Mouse (Mus musculus) stomach, postnatal 0 days (tissue): ENCODE measurements around the gene E2f7. TPM values are rescaled to one million over a fixed set of nuclear protein-coding genes. Genes with fewer than 3 reads are reported as not detected.

ENCODE experiments used
- ATAC-seq: fragments of 200-750 bp; cut with Nextera tagmentation; 2 replicates; pipeline ENCODE4 v1.8.0; 2017; ENCODE audit not compliant: low FRiP score, low TSS enrichment
- DNase-seq: peaks from one replicate; pipeline ENCODE4 v3.0.0-alpha.2; 2016; ENCODE audit warnings: low spot score
- H3K27ac ChIP-seq: fragments of 300-500 bp; sonication (generic); replicated peaks from 2 replicates; pipeline ENCODE4 v1.5.1; 2014; ENCODE audit warnings: mild to moderate bottlenecking, control low read depth
- H3K27me3 ChIP-seq: fragments of 300-500 bp; sonication (generic); 2 replicates; pipeline ENCODE4 v1.6.1; 2014; ENCODE audit warnings: low read length; ENCODE audit not compliant: control insufficient read depth, insufficient read depth
- H3K36me3 ChIP-seq: fragments of 300-500 bp; sonication (generic); 2 replicates; pipeline ENCODE4 v1.6.1; 2014; ENCODE audit warnings: low read length, mixed read lengths; ENCODE audit not compliant: control insufficient read depth, insufficient read depth
- H3K4me1 ChIP-seq: fragments of 300-500 bp; sonication (generic); replicated peaks from 2 replicates; pipeline ENCODE4 v1.6.1; 2014; ENCODE audit warnings: antibody characterized with exemption; ENCODE audit not compliant: control insufficient read depth, insufficient read depth
- H3K4me2 ChIP-seq: fragments of 300-500 bp; sonication (generic); replicated peaks from 2 replicates; pipeline ENCODE4 v1.6.1; 2014; ENCODE audit warnings: low read depth, mild to moderate bottlenecking, control low read depth, moderate library complexity
- H3K4me3 ChIP-seq: fragments of 300-500 bp; sonication (generic); 2 replicates; pipeline ENCODE4 v1.5.1; 2014; ENCODE audit warnings: low read depth, low read length, control low read depth
- H3K9ac ChIP-seq: fragments of 300-500 bp; sonication (generic); 2 replicates; pipeline ENCODE4 v1.6.1; 2014; ENCODE audit warnings: mild to moderate bottlenecking, low read length, control low read depth, mixed read lengths
- H3K9me3 ChIP-seq: fragments of 300-500 bp; sonication (generic); 2 replicates; pipeline ENCODE4 v1.6.1; 2016; ENCODE audit warnings: low read length; ENCODE audit not compliant: control insufficient read depth
- CTCF ChIP-seq: IDR thresholded peaks from 2 replicates; pipeline ENCODE4 v1.5.1; 2016; ENCODE audit warnings: antibody characterized with exemption, low read depth, mild to moderate bottlenecking, moderate library complexity
- EP300 ChIP-seq: optimal IDR thresholded peaks from 2 replicates; pipeline ENCODE3; 2016; ENCODE audit warnings: antibody characterized with exemption
- whole genome bisulfite sequencing: fragments of 180-500 bp; shearing (Covaris S2); extraction: QIAGEN DNeasy Blood & Tissue Kit; methylation state at CpG from one replicate; pipeline ENCODE4 v1.1.7; 2014; 5-methylcytosine and 5-hydroxymethylcytosine counted together
- polyA plus RNA-seq: library from polyadenylated mRNA; unstranded; fragments of >200 nt; fragmentation: Nextera tagmentation; extraction: Ambion mirVana; gene quantifications from 2 replicates; pipeline ENCODE4 v1.2.1, GENCODE M21; 2015

E2f7 gene
- polyA plus RNA-seq, 1 experiment from 2014 or later = 5.4 TPM

GRCm38 (mm10) chr10:110811209-110811861 is 66.1 kb downstream of the E2f7 start:
- ATAC-seq (no peak), DNase-seq (no peak)
- TF ChIP-seq EP300 (no peak), CTCF (no peak)

GRCm38 (mm10) chr10:110811862-110812225 is 66.6 kb downstream of the E2f7 start:
- TF ChIP-seq EP300 = no peak
- TF ChIP-seq CTCF = peak; percentile 44
- Histone ChIP-seq H3K9ac (no peak overlapping the region), H3K36me3 (no peaks in the 10 kb centered on the region), H3K4me1 (no peaks in the 10 kb centered on the region), H3K9me3 (no peaks in the 10 kb centered on the region), H3K4me2 (no peak overlapping the region), H3K27me3 (no peaks in the 10 kb centered on the region), H3K27ac (no peak overlapping the region), H3K4me3 (no peak overlapping the region)
- ATAC-seq = no peak
- no peak for DNase-seq
- 45% methylated on average over 2 of the region's 2 CpGs for WGBS

More at GRCm38 (mm10) chr10:110811209-110811861, 66.1 kb downstream of the E2f7 start:
- WGBS = 78% methylated on average over 10 of the region's 10 CpGs
- Histone ChIP-seq H3K4me2 (no peak overlapping the region), H3K9me3 (no peaks in the 10 kb centered on the region), H3K9ac (no peak overlapping the region), H3K4me3 (no peak overlapping the region), H3K36me3 (no peaks in the 10 kb centered on the region), H3K27ac (no peak overlapping the region), H3K27me3 (no peaks in the 10 kb centered on the region), H3K4me1 (no peaks in the 10 kb centered on the region)

DNA sequence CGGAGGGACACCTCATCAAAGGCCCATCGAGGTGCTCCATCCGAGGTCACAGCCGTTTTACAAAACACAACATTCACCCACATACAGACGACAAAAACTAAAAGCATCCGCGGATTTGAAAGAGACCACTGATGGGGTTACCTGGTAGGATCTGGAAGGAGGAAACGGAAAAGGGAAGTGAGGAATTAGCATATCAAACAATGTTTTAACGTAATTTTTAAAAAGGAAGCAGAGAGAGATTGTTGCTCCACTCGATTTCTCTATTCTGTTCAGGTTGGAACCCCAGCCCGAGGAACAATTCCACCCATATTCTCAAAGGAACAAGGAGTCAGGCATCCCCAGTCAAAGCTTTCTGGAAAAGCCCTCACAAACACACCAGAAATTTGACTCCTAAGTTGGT is 75.9 kb downstream of the E2f7 start:
- Histone ChIP-seq H3K4me2 (no peak overlapping the region), H3K9me3 (no peaks in the 10 kb centered on the region), H3K4me3 (no peak overlapping the region), H3K27ac (no peak overlapping the region), H3K36me3 (no peaks in the 10 kb centered on the region), H3K9ac (no peak overlapping the region), H3K4me1 (no peaks in the 10 kb centered on the region), H3K27me3 (no peaks in the 10 kb centered on the region)
- WGBS = 82% methylated on average over 11 of the region's 11 CpGs
- TF ChIP-seq EP300 (no peak), CTCF (no peak)
- no peak for DNase-seq
- ATAC-seq = no peak

DNA sequence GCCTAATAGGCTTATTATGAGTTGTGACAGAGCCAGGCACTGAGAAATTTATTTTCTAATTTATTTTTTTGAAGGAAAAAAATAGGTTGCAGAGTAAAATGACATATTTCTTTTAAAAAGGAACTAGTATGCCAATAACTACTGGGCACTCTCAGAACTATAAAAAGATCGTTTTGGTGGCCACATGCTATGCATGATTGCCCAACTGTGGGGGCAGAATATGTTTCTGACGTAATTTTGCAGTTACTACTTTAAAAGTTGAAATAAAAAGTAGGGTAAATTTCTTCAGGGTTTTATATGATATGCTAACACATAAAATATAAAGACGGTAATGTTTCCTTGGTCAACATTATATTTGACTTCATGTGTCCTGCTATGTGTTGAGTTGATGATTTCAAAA is 76.5 kb downstream of the E2f7 start:
- no peak overlapping the region for H3K27ac ChIP-seq
- 90% methylated on average over 3 of the region's 3 CpGs for WGBS
- TF ChIP-seq EP300 (no peak), CTCF (no peak)

DNA sequence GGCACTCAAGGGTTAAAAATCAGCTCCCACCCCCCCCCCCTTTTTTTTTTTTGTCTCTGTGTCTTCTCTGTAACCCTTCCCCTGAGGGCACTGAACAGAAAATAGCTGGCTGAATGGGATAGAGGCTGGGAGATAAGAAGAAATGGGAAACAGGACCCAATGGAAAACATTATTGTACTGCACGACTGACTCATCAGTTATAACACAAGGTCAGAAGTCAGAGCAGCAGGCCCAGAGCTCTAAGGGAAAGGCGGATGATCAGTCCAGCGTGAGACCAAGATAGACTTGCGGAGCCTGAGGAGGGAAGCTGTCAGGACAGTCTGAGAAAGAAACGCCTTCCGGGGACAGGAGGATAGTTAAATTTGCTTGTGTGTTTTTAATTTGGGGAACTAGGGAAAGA is 87.1 kb downstream of the E2f7 start:
- H3K9me3 ChIP-seq = no peaks in the 10 kb centered on the region
- H3K27me3 ChIP-seq = no peaks in the 10 kb centered on the region
- ATAC-seq = no peak
- H3K27ac ChIP-seq = no peak overlapping the region
- TF ChIP-seq EP300 (no peak), CTCF (no peak)
- H3K4me2 ChIP-seq = no peak overlapping the region
- H3K36me3 ChIP-seq = no peaks in the 10 kb centered on the region
- no peaks in the 10 kb centered on the region for H3K4me1 ChIP-seq
- 47% methylated on average over 6 of the region's 6 CpGs for whole genome bisulfite sequencing
- DNase-seq = no peak
- no peak overlapping the region for H3K4me3 ChIP-seq
- H3K9ac ChIP-seq = no peak overlapping the region

More for the DNA sequence above, 76.5 kb downstream of the E2f7 start:
- Histone ChIP-seq H3K27me3 (no peaks in the 10 kb centered on the region), H3K9me3 (no peaks in the 10 kb centered on the region), H3K4me3 (no peak overlapping the region), H3K4me1 (no peaks in the 10 kb centered on the region), H3K4me2 (no peak overlapping the region), H3K9ac (no peak overlapping the region), H3K36me3 (no peaks in the 10 kb centered on the region)
- ATAC-seq = no peak
- DNase-seq = no peak

DNA sequence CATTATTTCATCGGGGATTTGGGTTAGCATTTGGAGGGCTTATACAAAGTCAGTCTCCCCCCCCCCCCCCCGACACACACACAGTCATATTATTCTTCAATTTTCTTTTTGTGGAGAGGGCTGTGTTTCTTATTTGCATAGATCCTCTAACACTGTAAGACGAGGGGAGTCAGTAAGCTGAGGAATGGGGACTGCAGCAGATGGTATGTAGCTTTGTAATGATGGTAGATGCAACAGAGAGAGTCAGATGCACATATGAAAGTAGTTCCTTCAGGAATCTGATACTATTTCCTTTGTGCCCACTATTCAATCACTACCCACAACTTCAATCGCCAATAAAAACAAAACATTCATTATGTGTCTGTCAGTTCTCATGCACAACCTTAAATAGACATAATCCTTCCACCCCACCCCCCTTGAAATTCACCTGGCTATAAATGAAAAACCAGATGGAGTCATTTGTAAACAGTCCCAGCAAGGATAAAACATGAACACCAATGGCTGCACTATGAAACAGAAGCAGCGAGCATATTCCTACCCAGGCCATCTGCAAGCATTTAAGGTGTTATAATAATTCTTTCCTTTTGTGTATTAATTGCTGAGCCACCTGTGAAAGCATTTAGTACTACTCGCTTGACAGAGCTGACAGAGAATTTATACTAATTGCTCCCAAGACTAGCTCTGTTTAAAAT is 90.0 kb downstream of the E2f7 start:
- no peak for DNase-seq
- Histone ChIP-seq H3K4me1 (no peaks in the 10 kb centered on the region), H3K4me3 (no peak overlapping the region), H3K9me3 (no peaks in the 10 kb centered on the region), H3K9ac (no peak overlapping the region), H3K4me2 (no peak overlapping the region), H3K27me3 (no peaks in the 10 kb centered on the region), H3K27ac (no peak overlapping the region), H3K36me3 (no peaks in the 10 kb centered on the region)
- 52% methylated on average over 6 of the region's 6 CpGs for WGBS
- no peak for TF ChIP-seq CTCF
- no peak for ATAC-seq

Other genes starting within 250 kb of the E2f7 start
- 185 and 191 TPM in 2 replicates for gene Csrp2, start 174.3 kb downstream of the E2f7 start, polyA plus RNA-seq